Mouse (Mus musculus): ENCODE data around the gene Grin1.
A peak's percentile ranks its signal among the peaks of the same experiment; 100 is the strongest.

Grin1 gene

DNA sequence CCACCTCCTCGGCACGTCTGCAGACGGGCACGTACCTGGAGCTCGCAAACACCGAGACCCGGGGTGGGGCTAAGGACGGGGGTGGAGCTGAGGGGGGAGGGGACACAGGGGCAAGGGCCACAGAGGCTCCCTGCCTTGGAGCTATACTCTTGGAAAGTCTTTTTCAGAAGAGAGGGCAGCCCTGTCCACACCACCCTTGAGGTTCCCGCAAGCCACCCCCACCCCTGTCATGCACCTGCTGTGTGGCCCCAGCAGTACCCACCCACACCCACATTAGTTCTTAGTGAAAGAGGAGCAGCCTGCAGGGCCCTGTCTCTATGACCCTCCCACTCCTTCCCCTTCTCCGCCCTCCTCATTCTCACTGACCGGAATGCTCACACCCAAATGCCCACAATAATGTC, 7.5 kb downstream of the Grin1 start:
- DNase-seq: no peak

DNA sequence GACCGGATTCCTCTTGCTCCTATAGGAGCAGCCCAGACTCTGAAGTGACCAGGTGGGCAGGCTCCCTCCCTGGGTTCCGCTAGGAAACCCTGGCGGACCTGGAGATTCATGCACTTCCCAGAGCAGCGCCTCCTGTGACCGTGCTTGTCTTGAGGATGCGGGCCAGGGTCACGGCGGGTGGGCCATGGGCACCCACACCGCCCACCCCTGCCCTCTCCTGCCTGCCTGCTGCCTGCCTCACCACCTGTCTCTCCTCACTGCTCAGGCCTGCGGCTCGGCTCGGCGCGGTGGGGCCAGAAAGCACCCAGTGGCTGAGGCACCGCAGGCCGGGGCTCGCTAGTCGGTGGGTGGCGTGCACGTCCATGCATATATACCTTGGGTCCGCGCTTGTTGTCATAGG, 8.0 kb downstream of the Grin1 start:
- no peak for DNase-seq

DNA sequence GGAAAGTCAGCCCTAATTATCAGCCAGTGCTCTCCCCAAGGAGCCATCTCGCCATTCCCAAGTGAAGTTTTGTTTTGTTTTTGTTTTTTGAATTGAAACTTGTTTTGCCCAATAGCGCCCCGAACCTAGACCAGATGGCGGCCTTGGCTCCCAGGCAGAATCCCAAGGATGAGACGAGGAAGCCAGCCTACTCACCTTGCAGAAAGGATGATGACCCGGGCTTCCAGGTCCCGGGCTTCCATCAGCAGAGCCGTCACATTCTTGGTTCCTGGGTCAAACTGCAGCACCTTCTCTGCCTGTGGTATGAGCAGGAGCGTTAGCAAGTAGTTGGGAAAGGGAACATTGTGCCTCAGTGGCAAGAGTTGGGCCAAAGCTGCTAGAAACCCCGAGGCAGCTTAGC, 8.8 kb downstream of the Grin1 start:
- DNase-seq: no peak

DNA sequence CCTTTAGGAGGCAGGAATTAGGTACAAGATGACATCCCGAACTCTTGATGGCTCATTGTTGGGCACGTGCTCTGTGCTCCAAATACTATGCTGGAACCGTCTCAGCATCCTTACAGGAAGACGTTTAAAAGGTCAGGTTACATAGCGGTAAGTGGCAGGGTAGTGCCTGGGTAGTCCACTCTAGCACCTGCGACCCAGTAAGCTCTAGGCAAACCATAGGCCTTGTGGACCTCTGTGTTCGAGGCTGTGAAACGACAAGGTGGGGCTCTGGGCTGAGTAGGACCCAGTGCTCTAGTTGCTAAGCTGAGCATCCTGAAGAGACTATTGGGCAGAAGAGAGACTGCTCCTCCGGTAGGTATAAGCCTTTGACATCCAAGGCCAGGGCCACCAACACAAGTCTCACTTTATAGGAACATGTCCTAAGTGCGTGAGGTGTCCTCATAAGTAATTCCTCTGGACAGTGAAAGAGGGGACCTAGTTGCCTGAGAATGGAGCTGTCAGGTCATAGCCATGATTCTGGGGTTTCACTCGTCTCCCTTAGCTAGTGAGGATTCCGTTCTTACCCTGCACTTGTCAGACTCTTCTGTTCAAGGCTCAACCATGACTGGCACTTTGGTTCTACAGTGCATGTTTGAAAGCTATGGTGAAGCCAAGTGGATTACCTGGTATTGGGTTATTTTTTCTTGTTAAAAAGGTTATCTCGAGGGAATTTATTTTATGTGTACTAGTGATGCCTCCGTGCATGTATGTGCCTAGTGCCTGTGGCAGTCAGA, 13.2 kb downstream of the Grin1 start:
- no peak for DNase-seq

DNA sequence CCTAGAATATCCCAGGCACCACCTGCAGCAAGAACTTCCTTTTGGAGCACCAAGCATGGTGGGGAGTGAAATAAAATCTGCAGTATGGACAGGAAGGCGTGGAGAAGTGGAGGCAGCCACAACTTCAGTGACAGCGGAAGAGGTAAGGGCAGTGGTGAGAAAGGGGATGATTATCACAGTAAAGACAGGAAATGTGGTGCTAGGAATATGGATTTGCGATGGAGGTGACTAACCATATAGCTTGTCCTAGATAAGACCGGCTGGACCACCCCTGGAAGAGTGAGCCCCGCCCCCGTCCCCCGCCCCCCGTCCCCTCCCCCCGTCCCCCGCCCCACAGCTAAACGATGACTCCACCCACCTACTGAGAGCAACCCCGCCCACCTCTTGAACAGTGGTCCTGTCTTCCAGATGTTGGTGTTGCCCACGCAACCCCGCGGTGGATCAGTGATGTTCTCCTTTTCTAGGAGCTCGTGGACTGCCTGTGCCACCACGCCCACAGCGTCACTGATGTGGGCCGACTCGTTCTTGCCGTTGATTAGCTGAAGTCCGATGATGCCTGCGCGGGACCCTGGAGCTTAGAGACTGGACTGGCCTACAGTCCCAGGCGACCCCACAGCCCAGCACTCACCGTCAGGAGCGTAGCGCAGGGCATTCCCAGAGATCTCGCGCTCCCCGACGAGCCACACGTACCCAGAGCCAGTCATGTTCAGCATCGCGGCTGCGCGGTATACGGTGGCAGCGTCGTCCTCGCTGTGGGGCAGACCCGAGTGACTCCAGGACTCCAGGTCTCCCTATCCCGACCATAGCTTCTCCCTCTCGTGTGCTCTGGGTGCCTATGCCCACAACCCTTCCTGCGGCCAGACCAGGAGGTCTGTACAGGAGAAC, 14.1 kb downstream of the Grin1 start:
- DNase-seq: peak; percentile 34

DNA sequence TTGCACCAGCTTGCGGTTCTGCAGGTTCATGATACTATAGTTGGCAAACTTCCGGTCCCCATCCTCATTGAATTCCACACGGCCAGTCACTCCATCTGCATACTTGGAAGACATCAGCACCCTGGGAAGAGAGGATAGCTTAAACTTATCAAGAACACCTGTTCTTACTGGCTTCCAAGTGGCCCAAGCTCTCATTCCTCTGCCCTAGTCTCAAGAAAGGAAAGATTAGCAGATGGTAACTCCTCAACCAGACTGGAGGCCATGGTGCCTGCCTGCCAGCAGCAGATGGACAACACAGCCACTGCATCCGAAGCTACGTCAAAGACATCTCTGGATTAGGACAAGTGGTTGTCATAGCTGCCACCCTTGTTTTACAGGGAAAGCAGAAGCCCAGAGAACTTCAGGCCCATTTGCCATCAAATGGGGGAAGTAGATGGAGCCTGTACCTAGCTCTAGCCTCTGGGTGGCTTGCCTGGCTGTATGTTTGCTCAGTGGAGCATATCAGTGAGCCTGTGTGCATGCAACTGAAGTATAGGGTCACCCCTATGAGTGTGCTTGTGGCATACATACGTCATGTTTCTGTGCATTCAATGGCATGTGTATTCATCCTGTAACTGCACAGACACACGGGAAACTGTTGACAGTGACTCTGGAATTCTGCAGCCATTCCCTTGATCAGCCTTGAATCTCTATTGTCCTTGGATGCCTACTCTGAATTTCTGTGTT, 14.9 kb downstream of the Grin1 start:
- no peak for DNase-seq

DNA sequence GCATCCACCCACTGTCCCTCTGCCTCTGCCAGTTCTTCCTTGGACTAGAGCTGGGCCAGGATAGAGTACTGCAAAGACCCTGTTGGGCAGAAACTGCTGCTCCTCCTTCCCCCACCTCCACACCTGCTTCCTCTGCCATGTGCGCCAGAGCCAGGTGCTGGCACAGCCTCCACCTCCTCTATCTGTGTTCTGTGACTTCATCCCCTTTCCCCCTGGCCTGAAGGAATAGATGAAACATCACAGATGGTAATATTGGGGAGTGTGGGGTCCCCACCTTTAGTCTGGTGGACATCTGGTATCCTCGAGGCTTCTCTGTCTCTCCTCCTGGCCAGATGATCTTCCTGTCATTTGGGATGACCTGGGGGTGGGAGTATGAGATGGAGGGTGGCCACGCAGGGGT, 15.5 kb downstream of the Grin1 start:
- DNase-seq: no peak

DNA sequence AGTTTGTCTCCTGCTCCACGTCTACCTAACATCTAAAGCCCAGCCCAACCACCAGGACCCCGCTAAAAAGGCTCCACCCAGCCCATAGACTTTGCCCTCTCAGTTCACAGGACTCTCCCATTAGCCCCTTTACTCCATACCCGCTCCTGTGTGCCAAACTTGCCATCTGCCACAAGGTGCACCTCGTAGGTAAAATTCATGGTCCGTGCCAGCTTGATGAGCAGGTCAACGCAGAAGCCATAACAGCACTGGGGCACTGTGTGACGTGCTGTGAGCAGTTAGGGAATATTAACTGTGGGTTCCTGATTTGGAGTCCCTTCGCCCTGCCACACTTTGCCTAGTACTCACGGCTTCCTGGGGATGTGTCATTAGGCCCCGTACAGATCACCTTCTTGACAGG, 20.9 kb downstream of the Grin1 start:
- DNase-seq: no peak

DNA sequence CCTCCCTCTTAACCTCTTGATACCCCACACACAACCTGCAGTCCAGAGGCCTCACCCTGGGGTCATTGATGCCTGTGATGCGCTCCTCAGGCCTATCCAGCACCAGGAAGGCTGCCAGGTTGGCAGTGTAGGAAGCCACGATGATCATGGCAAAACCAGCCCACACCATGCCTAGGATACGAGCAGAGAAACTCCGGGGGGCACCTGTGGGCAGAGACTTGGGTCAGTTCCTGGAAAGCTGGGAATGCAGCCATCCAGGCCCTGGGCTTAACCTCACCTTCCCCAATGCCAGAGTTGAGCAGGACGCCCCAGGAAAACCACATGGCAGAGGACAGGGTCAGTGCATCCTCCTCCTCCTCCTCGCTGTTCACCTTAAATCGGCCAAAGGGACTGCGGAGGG, 21.9 kb downstream of the Grin1 start:
- no peak for DNase-seq

DNA sequence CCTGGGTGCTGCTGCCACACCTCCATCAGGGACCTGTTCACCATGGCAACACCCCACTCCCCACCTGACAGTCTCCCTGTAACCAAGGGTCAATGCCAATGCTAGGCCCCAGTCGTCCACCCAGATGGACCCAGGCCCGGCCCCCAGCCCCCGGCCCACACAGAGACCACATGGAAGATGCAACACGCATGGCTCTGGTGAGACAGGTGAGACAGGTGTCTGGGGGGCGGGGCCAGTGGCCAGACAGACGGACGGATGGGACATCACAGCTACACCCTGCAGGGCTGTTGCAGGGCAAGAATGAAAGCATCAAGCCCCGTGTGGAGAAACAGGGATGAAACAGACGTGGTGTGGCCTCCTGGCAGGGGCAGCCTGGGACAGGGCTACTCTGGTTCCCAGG, 25.3 kb downstream of the Grin1 start:
- DNase-seq: no peak

DNA sequence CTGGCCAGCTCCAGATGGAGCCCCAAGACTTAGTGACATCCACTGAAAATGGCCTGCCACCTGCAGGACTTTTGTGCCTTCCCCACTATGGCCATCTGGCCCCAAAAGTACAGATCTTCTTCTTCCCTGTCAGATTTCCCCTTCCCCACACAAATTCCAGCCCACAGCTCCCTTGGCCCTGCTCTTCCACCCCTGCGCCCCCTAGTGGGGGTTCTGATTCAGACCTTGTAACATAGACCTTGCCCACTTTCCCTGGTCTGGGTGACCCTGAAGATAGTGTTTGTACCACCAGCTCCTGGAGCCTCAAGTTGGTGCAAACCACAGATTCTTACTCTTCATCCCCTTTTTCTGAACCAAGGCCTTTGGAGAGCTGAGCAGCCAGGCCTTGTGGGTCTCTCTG, 26.1 kb downstream of the Grin1 start:
- DNase-seq: peak; percentile 78

DNA sequence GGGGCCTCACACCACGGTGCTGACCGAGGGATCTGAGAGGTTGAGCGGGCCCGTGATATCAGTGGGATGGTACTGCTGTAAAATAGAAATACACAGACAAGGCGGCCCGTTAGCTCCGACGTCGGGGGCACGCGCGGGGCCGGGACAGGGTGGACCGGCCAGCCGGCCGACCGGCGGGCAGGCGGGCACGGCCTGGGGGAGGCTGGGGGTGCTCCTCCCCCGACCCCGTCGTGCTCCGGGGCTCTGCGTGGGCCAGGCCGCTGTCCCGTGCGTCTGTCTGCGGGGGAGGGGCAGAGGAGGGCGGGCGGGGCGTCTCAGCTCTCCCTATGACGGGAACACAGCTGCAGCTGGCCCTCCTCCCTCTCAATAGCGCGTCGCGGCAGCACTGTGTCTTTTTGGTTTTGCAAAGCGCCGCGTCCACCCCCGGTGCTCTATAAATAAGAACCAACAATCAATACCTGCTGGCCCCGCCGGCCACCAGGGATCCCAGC, 26.9 kb downstream of the Grin1 start:
- DNase-seq: peak; percentile 26

DNA sequence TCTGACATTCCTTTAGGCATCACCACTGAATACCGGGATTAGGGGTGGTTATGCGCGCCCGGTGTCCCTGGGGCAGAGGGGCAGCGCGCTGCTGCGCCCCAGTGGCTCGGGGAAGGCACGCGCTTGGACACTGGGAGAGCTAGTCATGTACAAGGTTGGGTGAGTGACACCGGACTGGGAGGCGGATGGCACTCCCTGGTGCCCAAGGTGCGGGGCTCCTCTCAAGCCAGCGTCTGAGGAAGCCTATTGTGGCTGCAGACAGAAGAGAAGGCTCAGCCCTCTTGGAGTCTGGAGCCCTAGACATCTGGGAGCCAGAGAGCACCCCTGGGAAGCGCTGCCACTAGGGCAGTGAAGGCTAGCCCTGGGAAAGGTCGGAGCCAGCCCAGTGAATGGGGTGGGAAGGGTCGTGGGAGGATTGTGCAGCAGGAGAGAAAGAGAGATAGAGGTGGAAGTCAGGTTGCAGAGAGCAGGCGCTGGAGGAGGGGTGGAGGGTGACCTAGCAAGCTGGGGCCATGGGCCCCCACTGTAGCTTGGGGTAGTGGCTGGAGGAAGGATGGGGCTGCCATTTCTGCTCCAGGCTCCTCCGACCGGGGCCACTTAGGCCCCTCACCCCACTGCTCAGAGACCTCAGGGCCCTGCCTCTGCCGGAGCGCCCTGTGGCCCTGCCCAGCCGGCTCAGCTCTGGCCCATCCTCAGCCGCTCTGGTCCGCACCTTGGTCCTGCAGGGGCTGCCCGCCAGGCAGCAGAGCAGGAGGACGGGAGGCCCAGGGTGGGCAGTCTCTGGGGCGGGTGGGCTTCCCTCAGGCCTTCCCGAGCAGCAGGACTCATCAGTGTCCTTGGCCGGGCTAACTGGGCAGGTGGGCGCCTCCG, 27.6 kb downstream of the Grin1 start:
- DNase-seq: no peak

DNA sequence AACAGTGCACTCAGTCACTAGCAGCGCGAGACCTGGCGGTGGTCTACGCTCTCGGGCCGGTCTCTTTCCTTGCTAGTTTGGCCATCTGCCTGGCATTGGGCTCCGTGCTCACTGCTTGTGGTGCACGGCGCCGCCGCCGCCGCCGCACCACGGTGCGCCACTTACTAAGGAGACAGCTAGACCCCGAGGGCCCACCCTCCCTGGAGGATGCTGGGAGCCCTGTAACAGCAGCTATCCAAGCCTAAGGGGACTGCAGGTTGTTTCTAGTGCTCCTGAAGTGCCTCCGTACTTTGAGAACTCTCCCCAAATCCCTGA, 28.2 kb downstream of the Grin1 start:
- peak; percentile 29 for DNase-seq

DNA sequence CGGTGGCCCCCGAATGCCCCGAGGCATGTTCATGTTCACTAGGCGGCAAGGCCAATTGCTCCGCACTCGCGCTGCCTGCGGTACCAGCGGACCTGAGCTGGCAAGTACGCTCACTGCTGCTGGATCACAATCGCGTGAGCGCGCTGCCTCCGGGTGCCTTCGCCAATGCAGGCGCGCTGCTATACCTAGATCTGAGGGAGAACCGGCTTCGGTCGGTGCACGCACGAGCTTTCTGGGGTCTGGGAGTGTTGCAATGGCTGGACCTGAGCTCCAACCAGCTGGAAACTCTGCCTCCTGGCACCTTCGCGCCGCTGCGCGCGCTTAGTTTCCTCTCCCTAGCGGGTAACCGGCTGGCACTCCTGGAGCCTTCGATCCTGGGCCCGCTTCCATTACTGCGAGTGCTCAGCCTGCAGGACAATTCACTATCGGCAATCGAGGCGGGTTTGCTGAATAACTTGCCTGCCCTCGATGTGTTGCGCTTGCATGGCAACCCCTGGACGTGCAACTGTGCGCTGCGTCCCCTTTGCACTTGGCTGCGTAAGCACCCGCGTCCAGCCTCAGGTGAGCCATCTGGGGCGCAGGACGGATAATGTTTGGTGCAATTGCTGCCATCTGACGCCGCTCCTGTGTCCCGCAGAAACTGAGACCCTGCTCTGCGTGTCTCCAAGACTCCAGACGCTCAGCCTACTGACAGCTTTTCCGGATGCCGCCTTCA, 28.7 kb downstream of the Grin1 start:
- DNase-seq: peak; percentile 53

DNA sequence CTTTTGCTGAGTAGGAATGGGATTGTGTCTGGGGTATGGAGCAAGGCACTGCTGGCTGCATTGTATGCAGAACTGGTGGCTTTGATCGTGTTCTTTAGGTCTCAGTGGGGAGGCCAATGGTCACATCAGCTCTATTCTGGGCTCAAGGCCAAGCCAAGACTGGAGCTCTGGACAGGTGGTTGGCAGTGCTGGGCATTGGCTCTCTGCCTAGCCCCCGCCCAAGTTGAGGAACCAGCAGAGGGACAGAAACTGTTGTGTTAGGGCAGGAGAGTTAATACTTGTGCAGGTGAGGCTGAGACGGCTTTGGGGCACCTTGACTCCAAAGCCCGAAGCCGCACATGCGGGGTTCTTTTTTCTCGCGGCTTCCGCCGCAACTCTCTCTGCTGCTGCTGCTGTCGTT, 29.3 kb downstream of the Grin1 start, which contains the start of gene Lrrc26:
Gene Lrrc26 (plus strand): TSS at position 265 of the 400 bp plus-strand sequence.
- DNase-seq: peak; percentile 88

DNA sequence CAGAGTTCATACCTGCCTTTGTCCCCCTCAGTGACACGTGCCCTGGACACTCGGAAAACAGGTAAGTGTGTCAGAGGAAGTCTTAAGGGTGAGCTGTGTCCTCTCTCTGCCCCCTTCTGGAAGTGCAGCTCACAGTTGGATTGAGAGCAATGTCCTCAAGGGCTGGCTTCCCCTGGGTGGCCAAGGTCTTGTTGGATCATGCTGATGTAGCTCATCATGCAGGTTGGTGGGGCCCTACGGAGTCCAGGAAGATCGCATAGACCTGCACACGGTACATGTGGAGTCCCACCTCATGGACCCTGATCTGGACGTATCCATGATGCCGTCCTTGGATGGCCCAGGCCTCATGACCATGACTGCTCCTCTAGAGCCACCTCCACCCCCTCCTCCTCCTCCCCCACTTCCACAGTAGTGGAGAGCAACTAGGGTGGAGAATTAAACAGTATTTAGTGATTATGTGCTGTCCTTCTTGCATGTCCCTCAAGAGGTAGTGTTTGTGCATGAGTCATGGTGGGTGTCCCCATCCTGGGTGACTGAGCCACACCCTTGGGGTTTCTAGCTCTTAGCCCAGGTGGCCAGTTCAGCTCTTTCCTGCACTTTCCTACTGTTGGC, 30.1 kb downstream of the Grin1 start:
- DNase-seq: no peak

DNA sequence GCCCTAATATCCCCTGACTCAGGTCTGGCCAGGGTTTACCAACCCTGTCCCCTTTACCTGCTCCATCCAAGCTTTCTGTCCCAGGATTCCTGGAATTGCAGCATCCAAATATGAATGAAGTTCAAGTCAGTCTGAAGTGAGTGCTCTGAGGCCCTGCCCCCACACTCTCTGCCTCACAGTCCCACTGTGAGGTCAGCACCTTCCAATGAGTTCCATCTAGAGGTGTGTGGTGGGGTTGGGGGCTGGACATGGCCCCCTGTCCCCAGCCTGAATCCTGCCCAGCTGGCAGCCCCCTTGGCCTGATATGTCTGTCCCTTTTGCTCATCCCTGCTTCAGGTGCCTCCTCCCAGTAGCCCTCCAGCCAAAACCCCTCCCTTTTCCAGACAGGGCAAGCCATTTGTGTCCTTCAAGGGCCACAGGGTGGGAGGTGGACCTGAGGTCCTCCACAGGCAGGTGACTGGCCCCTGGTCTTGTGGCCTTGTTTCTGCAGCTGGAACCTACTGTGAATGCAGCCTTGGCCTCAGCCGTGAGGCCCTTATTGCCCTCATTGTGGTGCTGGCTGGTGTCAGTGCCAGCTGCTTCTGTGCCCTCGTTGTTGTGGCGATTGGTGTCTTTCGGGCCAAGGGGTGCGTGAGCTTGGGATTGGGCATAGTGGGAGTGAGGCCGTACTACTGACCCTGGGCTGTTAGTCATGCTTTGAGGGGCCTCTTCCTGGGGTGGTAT, 30.9 kb downstream of the Grin1 start, which contains the start of gene Tmem210:
Gene Tmem210 (plus strand): TSS at position 219 of the 723 bp plus-strand sequence.
- no peak for DNase-seq

DNA sequence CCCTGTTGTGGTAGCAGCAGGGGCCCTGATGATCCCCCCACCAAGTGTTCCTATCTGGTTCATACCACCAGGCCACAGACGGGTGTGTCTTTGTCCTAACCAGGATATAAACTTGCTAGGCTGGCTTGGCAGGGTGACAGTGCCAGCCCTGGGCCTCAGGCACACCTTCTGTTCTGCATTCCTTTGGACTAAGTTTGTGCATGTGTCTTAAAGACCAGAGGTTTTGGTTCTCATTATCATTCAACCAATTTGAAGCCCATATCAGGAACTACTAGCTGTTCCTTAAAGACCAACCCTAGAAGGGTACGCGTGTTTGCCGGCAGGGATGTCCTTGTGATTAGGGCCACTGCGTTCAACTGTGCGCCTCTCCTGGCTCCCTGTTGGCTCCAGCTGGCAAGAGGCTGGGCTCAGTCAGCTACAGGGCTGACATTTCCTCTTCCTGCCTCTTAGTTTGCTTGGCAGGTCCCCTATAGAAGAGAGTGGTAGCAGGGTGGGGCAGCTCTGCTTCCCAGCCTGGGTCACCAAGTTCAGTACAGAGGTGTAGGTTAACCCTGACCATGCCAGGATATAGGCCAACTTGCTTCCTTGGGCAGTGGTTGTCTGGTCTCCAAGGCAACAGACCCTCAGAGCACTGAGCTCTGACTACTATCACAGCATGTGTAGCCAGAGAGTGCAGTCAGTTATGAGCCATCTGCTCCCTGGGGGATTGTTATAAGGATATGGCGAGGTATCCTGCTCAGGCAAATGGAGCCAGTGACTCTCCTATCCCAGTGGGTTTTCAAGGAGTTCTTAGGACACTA, 31.9 kb downstream of the Grin1 start:
- DNase-seq: peak; percentile 51

DNA sequence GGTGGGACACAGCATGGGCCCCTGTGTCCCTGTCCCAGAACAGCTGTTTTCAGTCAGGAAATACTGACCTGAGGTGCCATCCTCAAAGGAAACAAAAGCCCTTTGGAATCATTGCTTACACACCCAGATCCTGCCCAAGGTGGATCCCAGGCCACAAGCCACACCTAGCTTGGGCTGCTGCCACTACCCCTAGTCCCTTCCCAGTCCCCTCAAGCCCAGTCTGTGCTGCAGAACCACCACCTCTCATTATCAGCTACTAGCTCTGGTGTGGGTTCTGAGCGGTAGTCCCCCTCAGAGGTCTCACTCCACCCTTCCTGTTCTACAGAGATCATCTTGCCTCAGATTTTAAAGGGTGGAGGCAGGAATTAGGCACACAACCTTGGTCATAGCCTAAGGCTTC, 32.7 kb downstream of the Grin1 start:
- DNase-seq: no peak

All from kidney, postnatal 14 days (tissue).